Mouse (Mus musculus) embryonic facial prominence, embryonic 11.5 days (tissue): ENCODE measurements at regions not wholly inside any gene's neighbourhood (a gene's known extent, or its start where the extent isn't known, plus 50 kb on each side); places are given as distances from the start of the nearest gene placed in this dataset.

Experiments
- ATAC-seq: fragments of 200-750 bp; cut with Nextera tagmentation; replicated peaks from 2 replicates; pipeline ENCODE4 v1.8.0; 2017; ENCODE audit warnings: low read depth; ENCODE audit not compliant: insufficient number of reproducible peaks, low FRiP score, low TSS enrichment
- DNase-seq: peaks from one replicate; pipeline ENCODE4 v3.0.0-alpha.2; 2015; ENCODE audit warnings: low spot score
- H3K27ac ChIP-seq: fragments of 300-500 bp; sonication (generic); replicated peaks from 2 replicates; pipeline ENCODE4 v1.5.1; 2014; ENCODE audit warnings: mild to moderate bottlenecking, low read depth, low read length, control low read depth
- H3K27me3 ChIP-seq: fragments of 300-500 bp; sonication (generic); 2 replicates; pipeline ENCODE4 v1.6.1; 2014; ENCODE audit warnings: mild to moderate bottlenecking, low read length, moderate library complexity, mixed read lengths; ENCODE audit not compliant: control insufficient read depth, insufficient read depth
- H3K36me3 ChIP-seq: fragments of 300-500 bp; sonication (generic); replicated peaks from 2 replicates; pipeline ENCODE4 v1.6.1; 2014; ENCODE audit warnings: low read depth, mild to moderate bottlenecking, low read length, moderate library complexity, mixed read lengths; ENCODE audit not compliant: control insufficient read depth, insufficient read depth
- H3K4me1 ChIP-seq: fragments of 300-500 bp; sonication (generic); 2 replicates; pipeline ENCODE4 v1.6.1; 2014; ENCODE audit warnings: low read length, mixed read lengths; ENCODE audit not compliant: control insufficient read depth, insufficient read depth
- H3K4me2 ChIP-seq: fragments of 300-500 bp; sonication (generic); 2 replicates; pipeline ENCODE4 v1.6.1; 2014; ENCODE audit warnings: low read depth, mild to moderate bottlenecking, control low read depth, low read length, moderate library complexity
- H3K4me3 ChIP-seq: fragments of 300-500 bp; sonication (generic); 2 replicates; pipeline ENCODE4 v1.5.1; 2014; ENCODE audit warnings: low read depth, low read length, control low read depth
- H3K9ac ChIP-seq: fragments of 300-500 bp; sonication (generic); replicated peaks from 2 replicates; pipeline ENCODE4 v1.6.1; 2014; ENCODE audit warnings: mild to moderate bottlenecking, control low read depth, low read length
- H3K9me3 ChIP-seq: fragments of 300-500 bp; sonication (generic); replicated peaks from 2 replicates; pipeline ENCODE4 v1.6.1; 2016; ENCODE audit warnings: mild to moderate bottlenecking, low read length, inconsistent platforms, mixed read lengths; ENCODE audit not compliant: control insufficient read depth
- WGBS: fragments of 180-500 bp; shearing (Covaris S2); extraction: QIAGEN DNeasy Blood & Tissue Kit; methylation state at CpG from one replicate; pipeline ENCODE4 v1.1.7; 2014; 5-methylcytosine and 5-hydroxymethylcytosine counted together

GRCm38 (mm10) chr15:14000952-14001351 lies 827.5 kb upstream of the Cdh6 start:
- no peaks in the 10 kb centered on the region for H3K4me1 ChIP-seq
- no peaks in the 10 kb centered on the region for H3K9me3 ChIP-seq
- no peaks in the 10 kb centered on the region for H3K36me3 ChIP-seq
- H3K27ac ChIP-seq, result no peak overlapping the region
- ATAC-seq, result no peak
- H3K4me2 ChIP-seq, result no peak overlapping the region
- H3K9ac ChIP-seq, result no peak overlapping the region
- no peak overlapping the region for H3K4me3 ChIP-seq
- DNase-seq, result no peak
- no peaks in the 10 kb centered on the region for H3K27me3 ChIP-seq

- no peak for ATAC-seq
Observed at GRCm38 (mm10) chr15:13989768-13990167, 816.3 kb upstream of the Cdh6 start.

GRCm38 (mm10) chr15:13988919-13989510 lies 815.5 kb upstream of the Cdh6 start:
- Histone ChIP-seq H3K9me3 (no peaks in the 10 kb centered on the region), H3K4me1 (no peaks in the 10 kb centered on the region), H3K4me3 (no peak overlapping the region), H3K27ac (no peak overlapping the region), H3K9ac (no peak overlapping the region), H3K36me3 (no peaks in the 10 kb centered on the region), H3K27me3 (no peaks in the 10 kb centered on the region), H3K4me2 (no peak overlapping the region)
- ATAC-seq, result no peak
- WGBS, result 75% methylated on average over 8 of the region's 8 CpGs
- no peak for DNase-seq

More at GRCm38 (mm10) chr15:13989768-13990167, 816.3 kb upstream of the Cdh6 start:
- Histone ChIP-seq H3K27me3 (no peaks in the 10 kb centered on the region), H3K9me3 (no peaks in the 10 kb centered on the region), H3K4me1 (no peaks in the 10 kb centered on the region), H3K4me3 (no peak overlapping the region), H3K4me2 (no peak overlapping the region), H3K36me3 (no peaks in the 10 kb centered on the region), H3K27ac (no peak overlapping the region), H3K9ac (no peak overlapping the region)
- DNase-seq, result no peak
- WGBS, result 42% methylated on average over 3 of the region's 3 CpGs

GRCm38 (mm10) chr15:13969811-13970210 lies 796.3 kb upstream of the Cdh6 start:
- no peak overlapping the region for H3K9ac ChIP-seq
- 22% methylated on average over 7 of the region's 7 CpGs for WGBS
- H3K9me3 ChIP-seq, result no peaks in the 10 kb centered on the region
- H3K27ac ChIP-seq, result no peak overlapping the region
- H3K4me3 ChIP-seq, result no peak overlapping the region
- no peaks in the 10 kb centered on the region for H3K4me1 ChIP-seq
- no peaks in the 10 kb centered on the region for H3K36me3 ChIP-seq
- H3K27me3 ChIP-seq, result no peaks in the 10 kb centered on the region
- H3K4me2 ChIP-seq, result no peak overlapping the region
- ATAC-seq, result peak; percentile 87
- DNase-seq, result peak; percentile 46
